Mouse (Mus musculus) small intestine, adult 2 months (tissue): ENCODE data around the gene Gm853. TPM values are rescaled to one million over a fixed set of nuclear protein-coding genes. Genes with fewer than 3 reads are reported as not detected.
"Not testable (repeated sequence)": the region's sequence is repeated elsewhere in the genome, so short reads cannot be mapped to it uniquely, and the experiment has no call there.

ENCODE experiments used
- H3K27ac ChIP-seq: fragments of 200-500 bp; 2 replicates; pipeline ENCODE4 v1.5.1; 2012; ENCODE audit warnings: low read depth, low read length, control low read depth, inconsistent platforms; ENCODE audit not compliant: insufficient read depth
- H3K27me3 ChIP-seq: fragments of 200-500 bp; 2 replicates; pipeline ENCODE4 v1.6.1; 2012; ENCODE audit warnings: mild to moderate bottlenecking, moderate library complexity, low read length, inconsistent platforms; ENCODE audit not compliant: control insufficient read depth, insufficient read depth
- H3K36me3 ChIP-seq: fragments of 200-500 bp; 2 replicates; pipeline ENCODE4 v1.6.1; 2012; ENCODE audit warnings: mild to moderate bottlenecking, low read length, control low read depth, inconsistent platforms; ENCODE audit not compliant: control insufficient read depth, insufficient read depth
- H3K4me1 ChIP-seq: fragments of 200-500 bp; 2 replicates; pipeline ENCODE4 v1.6.1; 2012; ENCODE audit warnings: low read length, inconsistent platforms, mixed read lengths; ENCODE audit not compliant: control insufficient read depth, insufficient read depth, insufficient read length
- H3K4me3 ChIP-seq: fragments of 200-500 bp; 2 replicates; pipeline ENCODE4 v1.5.1; 2012; ENCODE audit warnings: low read depth, mild to moderate bottlenecking, control low read depth, inconsistent platforms, low read length, moderate library complexity
- CTCF ChIP-seq: fragments of 200-500 bp; IDR thresholded peaks from 2 replicates; pipeline ENCODE4 v1.5.1; 2012; ENCODE audit warnings: low read depth, mild to moderate bottlenecking, control low read depth, inconsistent platforms, low read length, moderate library complexity, mixed read lengths; ENCODE audit not compliant: insufficient replicate concordance, insufficient read length; ENCODE audit errors: extremely low read depth
- POLR2A ChIP-seq: fragments of 200-500 bp; IDR thresholded peaks from 2 replicates; pipeline ENCODE4 v1.6.1; 2012; ENCODE audit warnings: low read depth, mild to moderate bottlenecking, control low read depth, inconsistent platforms, low read length, moderate library complexity
- WGBS: fragments of 180-500 bp; shearing (Covaris S2); methylation state at CpG from one replicate; pipeline ENCODE4 v1.1.7; 2018; 5-methylcytosine and 5-hydroxymethylcytosine counted together
- polyA plus RNA-seq: library from polyadenylated mRNA; depleted of rRNA; stranded (reverse); fragments of >200 nt; gene quantifications from 2 replicates; pipeline ENCODE4 v1.2.3, GENCODE M21; 2012

The Gm853 gene
- polyA plus RNA-seq, 1 experiment, result not detected

GRCm38 (mm10) chr4:130244749-130245148 is 22.5 kb upstream of the Gm853 start:
- TF ChIP-seq POLR2A (no peak), CTCF (no peak)
- H3K4me3 ChIP-seq, result no peak overlapping the region
- H3K27me3 ChIP-seq, result no peaks in the 10 kb centered on the region
- 49% methylated on average over 8 of the region's 8 CpGs for WGBS
- no peak overlapping the region for H3K27ac ChIP-seq
- H3K36me3 ChIP-seq, result no peaks in the 10 kb centered on the region
- no peaks in the 10 kb centered on the region; the same call in 1 of the 2 replicates for H3K4me1 ChIP-seq

GRCm38 (mm10) chr4:130243621-130244020 is 21.4 kb upstream of the Gm853 start:
- H3K4me3 ChIP-seq, H3K4me1 ChIP-seq, H3K27ac ChIP-seq, H3K36me3 ChIP-seq, H3K27me3 ChIP-seq: not testable (repeated sequence)
- 55% methylated on average over 1 of the region's 1 CpGs for WGBS

DNA sequence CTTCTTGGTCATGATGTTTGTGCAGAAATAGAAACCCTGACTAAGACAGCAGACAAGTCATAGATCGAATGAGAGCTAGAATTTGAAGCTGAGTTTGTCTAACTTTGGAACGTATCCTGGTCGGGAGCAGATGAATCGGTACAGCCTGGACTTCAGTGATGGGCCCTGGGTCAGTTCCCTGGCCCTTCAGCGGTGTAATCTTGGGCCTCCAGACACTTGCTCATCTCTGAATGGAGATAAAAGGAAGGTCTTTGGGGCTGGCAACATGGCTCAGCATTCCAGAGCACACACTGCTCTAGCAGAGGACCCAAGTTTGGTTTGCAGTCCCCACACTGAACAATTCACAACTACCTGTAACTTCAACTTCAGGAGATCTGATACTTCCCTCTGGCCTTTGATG is 20.8 kb upstream of the Gm853 start:
- TF ChIP-seq CTCF (no peak), POLR2A (no peak)
- WGBS, result 88% methylated on average over 5 of the region's 5 CpGs
- H3K4me1 ChIP-seq, result no peaks in the 10 kb centered on the region; the same call in 1 of the 2 replicates
- no peak overlapping the region for H3K27ac ChIP-seq
- no peak overlapping the region for H3K4me3 ChIP-seq
- H3K36me3 ChIP-seq, result no peaks in the 10 kb centered on the region
- H3K27me3 ChIP-seq, result no peaks in the 10 kb centered on the region

DNA sequence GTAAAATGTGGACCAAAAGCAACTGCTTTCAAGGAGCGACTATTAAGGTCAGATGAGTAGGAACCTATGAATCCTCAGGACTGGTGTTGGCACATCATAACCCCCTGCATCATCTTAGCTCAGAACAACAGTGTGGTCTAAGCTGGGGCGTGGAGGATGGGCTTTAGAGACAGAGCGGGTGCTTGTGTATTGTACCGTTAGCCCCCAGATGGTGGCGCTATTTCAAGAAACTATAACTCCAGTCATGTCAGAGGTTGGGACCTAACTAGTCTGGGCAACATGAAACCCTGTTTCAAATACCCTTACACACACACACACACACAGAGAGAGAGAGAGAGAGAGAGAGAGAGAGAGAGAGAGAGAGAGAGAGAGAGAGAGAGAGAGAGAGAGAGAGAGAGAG is 18.5 kb upstream of the Gm853 start:
- TF ChIP-seq CTCF, result no peak
- no peak for TF ChIP-seq POLR2A
- WGBS, result 38% methylated on average over 5 of the region's 5 CpGs
- H3K4me1 ChIP-seq, result no peaks in the 10 kb centered on the region
- H3K27me3 ChIP-seq, result no peaks in the 10 kb centered on the region
- no peaks in the 10 kb centered on the region for H3K36me3 ChIP-seq
- no peak overlapping the region for H3K4me3 ChIP-seq
- no peak overlapping the region for H3K27ac ChIP-seq

- Histone ChIP-seq H3K27ac (no peak overlapping the region), H3K4me3 (no peak overlapping the region), H3K4me1 (no peaks in the 10 kb centered on the region), H3K36me3 (no peaks in the 10 kb centered on the region), H3K27me3 (no peaks in the 10 kb centered on the region)
- WGBS, result 77% methylated on average over 4 of the region's 4 CpGs
- TF ChIP-seq POLR2A (no peak), CTCF (no peak)
Measured at GRCm38 (mm10) chr4:130237607-130238006, 15.4 kb upstream of the Gm853 start.

- H3K36me3 ChIP-seq, result no peaks in the 10 kb centered on the region
- no peak for TF ChIP-seq CTCF
- no peaks in the 10 kb centered on the region for H3K4me1 ChIP-seq
- H3K27me3 ChIP-seq, result no peaks in the 10 kb centered on the region
- H3K4me3 ChIP-seq, result no peak overlapping the region
- H3K27ac ChIP-seq, result no peak overlapping the region
- WGBS, result 68% methylated on average over 8 of the region's 8 CpGs
Measured at GRCm38 (mm10) chr4:130236361-130236760, 14.2 kb upstream of the Gm853 start.

DNA sequence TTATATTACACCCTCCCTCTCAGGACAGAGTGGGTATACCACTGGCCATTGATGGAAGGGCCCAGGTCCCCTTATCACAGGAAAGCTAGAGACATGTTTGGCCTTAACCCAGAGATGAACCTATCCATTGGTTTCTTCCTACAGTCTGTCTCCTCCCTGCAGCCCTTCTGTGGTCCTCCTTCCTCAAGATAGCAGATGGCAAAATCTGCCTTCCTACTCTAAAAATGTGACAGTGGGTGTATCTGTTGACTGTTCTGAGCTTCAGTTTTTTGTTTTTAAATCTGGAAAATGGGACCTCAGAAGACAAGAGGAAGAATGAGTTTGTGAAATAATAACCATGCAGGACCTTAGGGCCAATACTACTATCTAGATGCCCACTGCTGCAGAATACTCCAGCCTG is 1.9 kb upstream of the Gm853 start:
- Histone ChIP-seq H3K27me3 (no peaks in the 10 kb centered on the region), H3K36me3 (no peaks in the 10 kb centered on the region), H3K4me1 (no peaks in the 10 kb centered on the region), H3K27ac (no peak overlapping the region), H3K4me3 (no peak overlapping the region)
- TF ChIP-seq POLR2A (no peak), CTCF (no peak)

- WGBS, result 73% methylated on average over 9 of the region's 9 CpGs
- TF ChIP-seq CTCF (no peak), POLR2A (no peak)
- Histone ChIP-seq H3K4me3 (no peak overlapping the region), H3K36me3 (no peaks in the 10 kb centered on the region), H3K27me3 (no peaks in the 10 kb centered on the region), H3K4me1 (no peaks in the 10 kb centered on the region), H3K27ac (no peak overlapping the region)
Measured at GRCm38 (mm10) chr4:130220176-130220575, 2.0 kb downstream of the Gm853 start.
